Mouse (Mus musculus) embryo, embryonic 10.5 days (tissue): ENCODE results near the gene Ptpre.
"Not testable (repeated sequence)": the region's sequence is repeated elsewhere in the genome, so short reads cannot be mapped to it uniquely, and the experiment has no call there.

Source experiments
- DNase-seq: peaks from one replicate; pipeline ENCODE4 v3.0.0-alpha.2; 2015; ENCODE audit warnings: low spot score

The Ptpre gene

GRCm38 (mm10) chr7:135648821-135649220, 111.5 kb downstream of the Ptpre start:
- no peak for DNase-seq

- DNase-seq = no peak
These were observed 112.0 kb downstream of the Ptpre start for GRCm38 (mm10) chr7:135649306-135649705.

GRCm38 (mm10) chr7:135650061-135650460, 112.8 kb downstream of the Ptpre start:
- no peak for DNase-seq

GRCm38 (mm10) chr7:135651831-135652511, 114.7 kb downstream of the Ptpre start:
- no peak for DNase-seq

GRCm38 (mm10) chr7:135652781-135653180, 115.5 kb downstream of the Ptpre start:
- no peak for DNase-seq

GRCm38 (mm10) chr7:135653601-135654000, 116.3 kb downstream of the Ptpre start:
- no peak for DNase-seq

GRCm38 (mm10) chr7:135654288-135654687, 117.0 kb downstream of the Ptpre start:
- DNase-seq = no peak

- no peak for DNase-seq
These were observed 117.8 kb downstream of the Ptpre start for GRCm38 (mm10) chr7:135655113-135655512.

- no peak for DNase-seq
These were observed 120.9 kb downstream of the Ptpre start for GRCm38 (mm10) chr7:135658150-135658549.

GRCm38 (mm10) chr7:135659314-135659935, 122.1 kb downstream of the Ptpre start:
- no peak for DNase-seq

- DNase-seq = no peak
These were observed 123.0 kb downstream of the Ptpre start for GRCm38 (mm10) chr7:135660314-135660713.

GRCm38 (mm10) chr7:135664211-135664610, 126.9 kb downstream of the Ptpre start:
- no peak for DNase-seq

- no peak for DNase-seq
These were observed 129.0 kb downstream of the Ptpre start for GRCm38 (mm10) chr7:135666314-135666713.

GRCm38 (mm10) chr7:135668852-135669739, 131.8 kb downstream of the Ptpre start:
- peak; percentile 88 for DNase-seq

GRCm38 (mm10) chr7:135673576-135673975, 136.3 kb downstream of the Ptpre start:
- no peak for DNase-seq

- DNase-seq = no peak
These were observed 139.4 kb downstream of the Ptpre start for GRCm38 (mm10) chr7:135676722-135677121.

GRCm38 (mm10) chr7:135680334-135680733, 143.1 kb downstream of the Ptpre start:
- peak; percentile 51 for DNase-seq

- not testable (repeated sequence) for DNase-seq
These were observed 146.8 kb downstream of the Ptpre start for GRCm38 (mm10) chr7:135684098-135684497.

GRCm38 (mm10) chr7:135684938-135685337, 147.7 kb downstream of the Ptpre start:
- no peak for DNase-seq

GRCm38 (mm10) chr7:135689396-135689795, 152.1 kb downstream of the Ptpre start:
- no peak for DNase-seq

GRCm38 (mm10) chr7:135691941-135692340, 154.7 kb downstream of the Ptpre start:
- DNase-seq = no peak

- DNase-seq = no peak
These were observed 156.8 kb downstream of the Ptpre start for GRCm38 (mm10) chr7:135694130-135694529.

GRCm38 (mm10) chr7:135694796-135695195, 157.5 kb downstream of the Ptpre start:
- no peak for DNase-seq
